Mouse (Mus musculus) neutrophil, adult 5-6 weeks (primary cell): Measurements from ENCODE around the gene Sptbn1. TPM values are rescaled to one million over a fixed set of nuclear protein-coding genes. Genes with fewer than 3 reads are reported as not detected.

Source experiments
- ATAC-seq: fragments of 151-379, 151-347 bp; 2 replicates; pipeline ENCODE4 v1.8.0; 2017; ENCODE audit warnings: mild to moderate bottlenecking, moderate TSS enrichment; ENCODE audit not compliant: insufficient number of reproducible peaks, poor library complexity, low FRiP score, severe bottlenecking; ENCODE audit errors: extremely low read depth
- total RNA-seq: library from RNA; stranded (forward); fragments of 200-1000 nt; gene quantifications from 2 replicates; pipeline ENCODE4 v1.2.3, GENCODE M21; 2017

The Sptbn1 gene
- total RNA-seq, 1 experiment from 2014 or later, result 147 TPM

DNA sequence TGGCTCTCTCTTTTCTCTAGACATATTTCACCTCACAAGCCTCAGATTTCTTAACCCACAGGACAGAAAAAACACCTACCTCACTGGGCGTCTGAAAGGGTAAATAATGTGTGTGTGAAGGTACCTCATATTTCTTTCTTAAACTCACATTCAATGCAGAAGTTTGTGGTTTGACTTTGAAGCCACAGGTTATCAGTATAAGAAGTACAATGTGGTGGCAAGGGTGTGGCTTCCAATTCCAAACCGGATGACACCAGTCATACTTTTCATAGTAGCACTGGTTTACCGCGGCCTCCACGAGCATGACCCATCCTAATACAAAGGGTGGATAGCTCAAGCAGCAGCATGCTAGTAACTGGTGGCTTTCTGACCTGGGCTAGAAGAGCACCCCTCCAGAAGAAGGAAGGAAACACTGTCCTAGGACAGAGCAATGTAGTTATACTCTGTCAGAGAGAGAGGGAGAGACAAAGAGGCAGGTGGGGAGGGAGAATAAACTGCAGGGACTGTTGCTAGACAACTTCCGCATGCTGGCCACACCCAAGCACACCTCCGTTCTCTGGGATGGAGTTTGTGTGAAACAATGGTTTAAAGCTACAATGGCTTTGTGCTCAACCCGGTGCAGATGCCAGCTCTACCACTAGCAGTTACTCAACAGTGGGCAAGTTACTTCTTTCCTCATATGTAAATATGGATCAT lies 85.1 kb downstream of the Sptbn1 start:
- peak; percentile 54 for ATAC-seq

DNA sequence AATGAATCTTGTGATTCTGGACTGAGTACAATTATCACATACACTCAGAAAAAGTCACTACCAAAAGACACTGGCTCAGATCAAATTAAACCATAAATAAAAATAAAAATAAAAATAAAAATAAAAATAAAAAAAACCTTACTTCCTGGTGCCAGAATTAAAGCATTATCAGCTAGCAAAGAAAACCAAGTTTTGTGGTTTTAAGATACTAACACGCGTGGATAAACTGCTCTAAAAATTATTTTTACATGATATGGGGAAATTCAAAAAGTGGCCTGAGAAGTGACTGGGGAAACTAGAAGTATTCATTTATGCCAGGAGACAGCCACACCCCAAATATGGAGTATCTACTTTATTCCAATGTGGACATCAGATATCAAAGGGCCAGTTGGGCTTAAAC lies 89.8 kb downstream of the Sptbn1 start:
- ATAC-seq, result no peak

DNA sequence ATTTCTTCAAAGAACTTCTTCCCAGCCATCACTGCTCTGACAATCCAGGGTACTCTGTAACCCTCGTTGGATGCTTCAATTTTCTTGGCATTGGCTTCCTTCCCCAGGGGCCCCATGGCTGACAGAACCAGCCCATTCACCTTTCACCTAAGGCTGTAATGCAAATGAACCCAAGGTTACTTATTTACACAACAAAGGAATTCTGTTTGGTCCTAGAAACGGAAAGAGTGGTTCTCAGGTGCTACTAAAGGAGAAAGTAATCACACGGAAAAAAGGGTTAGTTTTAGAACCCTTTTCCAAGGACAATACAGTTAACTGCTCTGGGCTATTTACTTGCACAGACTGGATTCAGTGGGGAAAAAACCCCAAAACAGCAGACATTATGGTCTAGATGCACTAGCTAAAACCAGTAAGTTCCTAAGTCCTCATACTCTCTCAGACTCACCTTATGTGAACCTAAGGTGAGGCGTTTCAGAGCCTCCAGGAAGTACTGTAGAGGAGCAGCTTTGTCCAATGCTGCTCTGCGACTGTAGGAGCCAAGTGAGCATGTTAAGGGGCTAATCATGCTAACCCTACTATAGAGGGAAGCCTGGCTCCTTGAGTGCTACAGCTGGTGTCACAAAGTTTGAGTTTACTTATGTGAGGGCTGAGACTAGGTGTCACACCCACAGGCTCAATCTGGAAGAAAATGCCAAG lies 90.7 kb downstream of the Sptbn1 start:
- no peak for ATAC-seq

DNA sequence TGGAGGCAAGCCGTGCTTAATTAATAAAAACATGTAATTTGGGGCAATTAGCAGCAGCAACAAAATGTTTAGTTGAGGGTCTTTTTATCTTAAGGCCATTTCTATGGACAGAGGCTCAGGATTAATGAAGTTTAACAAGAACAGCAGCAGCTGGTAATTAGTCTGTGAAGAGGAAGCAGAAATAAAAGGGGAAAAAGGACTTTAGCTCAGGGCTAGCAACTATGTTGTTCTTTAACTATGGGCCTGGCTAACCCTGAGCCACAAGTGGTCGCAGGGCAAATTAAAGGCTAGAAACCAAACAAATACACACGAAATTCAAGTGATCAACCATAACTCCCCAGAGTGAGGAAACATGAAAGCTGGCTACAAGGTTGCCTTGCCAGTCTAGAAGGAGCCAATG lies 91.9 kb downstream of the Sptbn1 start:
- ATAC-seq, result peak; percentile 16; the same call in 1 of the 2 replicates

DNA sequence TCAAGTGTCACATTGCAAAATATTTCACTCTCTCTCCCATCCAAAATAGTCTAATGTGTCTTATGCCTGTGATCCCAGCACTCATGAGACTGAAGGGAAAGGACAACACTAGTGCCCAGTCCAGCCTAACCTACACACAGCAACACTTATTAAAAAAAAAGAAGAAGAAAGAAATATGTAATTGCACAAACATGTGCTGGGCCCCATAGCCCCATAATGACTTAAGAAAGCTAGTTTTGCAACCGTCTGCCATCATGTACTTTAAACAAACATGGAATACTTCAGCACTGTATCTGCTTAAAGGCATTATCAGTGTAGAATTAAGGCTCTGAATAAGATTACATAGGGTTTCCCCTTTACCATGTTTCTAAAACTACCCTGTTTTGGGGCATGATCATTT lies 92.4 kb downstream of the Sptbn1 start:
- no peak for ATAC-seq

DNA sequence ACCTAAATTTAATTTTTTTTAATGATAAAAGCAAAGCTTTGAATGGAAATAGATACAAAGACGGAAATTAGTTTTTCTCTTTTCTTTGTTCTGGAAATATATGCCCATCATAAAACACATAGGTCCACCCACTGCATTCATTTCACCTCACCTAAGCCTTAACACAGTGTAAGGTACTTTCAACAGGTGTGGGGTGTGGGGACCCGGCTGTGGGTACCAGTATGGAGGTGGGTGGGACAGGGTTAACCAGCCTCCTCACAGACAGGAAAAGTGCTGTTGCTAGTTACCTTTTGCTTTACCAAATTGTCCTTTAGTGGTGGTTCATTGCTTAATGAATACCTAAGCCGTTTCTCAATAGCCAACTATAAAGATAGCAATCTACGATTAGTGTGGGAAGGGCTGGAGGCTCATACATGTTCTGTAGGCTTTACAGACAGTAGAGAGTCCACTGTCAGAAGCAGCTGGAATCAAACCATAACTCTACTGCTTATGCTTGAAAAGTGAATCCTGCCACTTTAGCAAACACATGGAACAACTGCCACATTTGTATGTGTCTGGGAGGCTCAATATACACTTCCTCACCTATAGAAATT lies 96.3 kb downstream of the Sptbn1 start:
- no peak for ATAC-seq

DNA sequence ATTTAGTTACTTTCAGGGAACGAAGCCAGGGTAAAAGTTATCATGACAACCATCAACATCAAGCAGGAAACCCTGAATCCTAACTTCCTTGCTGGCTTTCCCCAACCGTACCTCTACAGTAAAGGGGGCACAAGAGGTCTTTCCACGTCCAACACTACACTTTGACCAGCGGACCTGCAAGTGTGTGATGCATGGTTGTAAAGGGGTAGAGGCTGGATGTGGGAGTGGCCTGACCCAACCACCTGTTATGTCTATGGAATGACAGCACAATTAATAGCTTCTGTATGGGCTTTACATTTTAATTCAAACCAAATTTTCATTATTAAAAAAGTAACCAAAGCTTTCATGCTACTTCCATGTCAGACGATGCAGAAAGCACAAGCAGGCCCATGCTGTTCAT lies 96.8 kb downstream of the Sptbn1 start:
- no peak for ATAC-seq

DNA sequence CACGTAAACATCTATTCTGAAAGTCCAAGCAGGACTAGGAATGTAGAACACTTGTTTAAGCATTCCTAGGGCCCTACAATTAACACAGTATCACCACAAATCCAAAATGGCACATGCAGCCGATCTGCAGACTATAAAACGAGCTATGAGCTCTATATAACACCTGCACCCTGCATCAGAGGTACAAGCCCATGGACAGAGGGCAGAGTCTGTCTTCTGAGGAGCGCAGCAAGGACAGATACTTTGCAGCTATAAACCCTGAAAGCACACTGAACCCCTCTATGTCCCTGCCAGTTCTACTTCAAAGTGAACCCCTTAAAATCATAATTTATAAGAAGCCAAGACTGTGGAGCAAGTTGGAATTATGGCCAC lies 101.4 kb downstream of the Sptbn1 start:
- ATAC-seq, result no peak

DNA sequence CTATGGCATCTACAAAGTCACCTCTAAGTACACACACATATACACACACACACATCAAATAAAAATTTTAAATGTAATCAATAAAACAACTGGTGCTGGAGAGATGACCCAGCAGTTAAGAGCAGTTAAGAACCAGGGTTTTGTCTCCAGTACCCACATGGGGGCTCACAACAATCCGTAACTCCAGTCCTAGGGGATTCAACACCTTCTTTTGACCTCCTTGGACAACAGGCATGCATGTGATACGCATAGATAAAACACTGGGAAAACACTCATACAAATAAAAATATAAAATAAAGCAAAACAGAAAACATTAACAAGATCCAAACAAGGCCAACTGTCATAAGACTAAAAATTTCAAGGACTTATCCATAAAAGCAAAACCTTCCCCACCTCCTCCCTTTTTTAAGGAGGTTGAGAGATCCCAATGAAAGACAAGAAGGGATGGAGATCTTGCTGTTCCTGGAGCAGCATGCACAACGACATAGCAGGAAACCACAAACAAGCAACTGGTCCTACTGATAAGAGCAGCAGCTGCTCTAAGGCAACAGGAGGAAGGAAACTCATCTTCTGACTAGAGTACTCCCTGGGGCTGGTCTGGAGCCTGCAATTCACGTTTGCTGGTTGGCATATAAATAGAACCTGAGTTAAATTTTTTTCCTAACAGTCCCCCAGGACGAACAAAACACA lies 102.0 kb downstream of the Sptbn1 start:
- ATAC-seq, result 0 out of 2 replicates have a peak, but pooled peaks have one; percentile 19

DNA sequence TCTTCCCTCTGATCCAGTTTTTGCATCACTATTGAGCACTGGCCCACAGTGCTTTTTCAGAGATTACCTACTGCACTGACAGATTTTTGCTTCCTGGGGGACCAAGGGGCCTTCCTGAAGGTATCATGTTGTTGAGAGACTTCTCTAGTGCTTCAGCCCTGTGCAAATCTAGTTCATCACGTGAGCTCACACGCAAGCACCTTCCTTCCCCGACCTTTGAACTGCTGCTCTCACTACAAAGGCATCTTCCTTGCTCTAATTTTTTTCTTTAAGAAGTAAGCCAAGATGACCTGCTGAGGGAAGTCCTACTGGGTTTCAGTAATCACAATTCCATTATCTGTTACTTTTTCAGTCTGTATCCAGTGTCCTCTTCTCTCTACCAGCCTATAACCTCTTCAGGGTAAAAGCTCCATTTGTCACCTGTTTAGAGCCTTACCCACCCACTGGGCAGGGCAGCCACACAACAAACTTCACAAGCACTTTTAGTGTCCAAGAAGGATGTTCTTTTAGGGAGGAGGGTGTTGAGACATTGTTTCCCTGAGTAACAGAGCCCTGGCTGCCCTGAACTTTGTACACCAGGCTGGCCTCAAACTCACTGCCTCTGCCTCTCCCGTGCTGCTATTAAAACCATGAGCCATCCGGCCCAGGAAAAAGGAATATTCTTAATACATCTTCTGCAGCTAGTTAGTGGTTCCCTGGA lies 103.3 kb downstream of the Sptbn1 start:
- no peak for ATAC-seq

DNA sequence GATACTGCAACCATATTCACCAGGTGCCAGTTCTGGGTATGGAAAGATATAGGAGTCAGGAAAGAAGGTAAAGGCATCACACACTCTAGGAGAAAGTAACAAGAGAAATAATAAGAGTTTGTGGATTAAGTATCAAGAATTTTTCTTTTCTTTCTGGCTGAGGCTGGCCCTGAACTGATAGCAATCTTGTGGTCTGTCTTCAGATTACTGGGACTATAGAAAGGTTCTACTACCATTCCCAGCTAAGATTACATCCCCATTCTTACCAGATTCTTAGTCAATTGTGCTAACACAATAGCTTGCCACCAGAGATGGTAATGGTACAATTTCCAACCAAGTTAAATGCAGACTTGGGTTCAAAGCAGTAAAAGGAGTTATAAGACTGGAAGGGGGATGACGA lies 104.1 kb downstream of the Sptbn1 start:
- ATAC-seq, result no peak

DNA sequence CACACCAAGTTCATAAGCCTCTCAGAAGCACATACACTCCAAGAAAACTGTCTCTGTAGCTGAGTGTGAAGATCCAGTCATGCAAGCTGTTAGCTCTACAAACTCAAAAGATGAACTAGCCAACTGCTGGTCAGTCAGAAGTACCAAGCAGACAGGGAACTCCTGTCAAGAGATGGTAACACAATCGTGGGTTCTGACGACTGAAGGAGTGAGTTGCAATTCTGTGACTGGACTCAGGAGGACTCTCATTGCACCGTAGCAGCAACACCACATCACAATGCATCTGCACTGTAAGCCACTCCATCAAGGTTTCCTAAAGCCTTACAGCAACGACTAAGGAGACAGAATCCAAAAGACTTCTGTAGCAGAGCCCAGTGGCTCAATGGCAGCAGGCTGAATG lies 104.9 kb downstream of the Sptbn1 start:
- ATAC-seq, result no peak

DNA sequence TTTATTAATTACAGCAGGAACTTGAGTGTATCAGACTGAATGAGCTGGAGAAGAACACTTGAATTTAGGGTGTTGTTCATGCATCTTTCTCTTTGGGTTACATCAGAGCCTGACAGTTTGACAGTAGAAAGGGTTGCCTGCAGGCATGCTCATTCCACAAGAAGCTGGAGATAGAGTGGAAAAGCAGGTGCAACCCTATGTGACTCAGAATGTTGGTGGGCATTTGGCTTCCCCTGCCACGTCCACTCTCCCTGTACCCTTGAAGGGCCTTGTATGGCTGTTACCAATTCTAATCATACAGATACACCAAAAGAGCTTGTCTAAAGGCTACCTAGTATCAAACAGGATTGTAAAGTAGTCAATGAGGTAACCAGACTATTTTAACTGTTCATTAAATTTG lies 106.2 kb downstream of the Sptbn1 start:
- ATAC-seq, result no peak

DNA sequence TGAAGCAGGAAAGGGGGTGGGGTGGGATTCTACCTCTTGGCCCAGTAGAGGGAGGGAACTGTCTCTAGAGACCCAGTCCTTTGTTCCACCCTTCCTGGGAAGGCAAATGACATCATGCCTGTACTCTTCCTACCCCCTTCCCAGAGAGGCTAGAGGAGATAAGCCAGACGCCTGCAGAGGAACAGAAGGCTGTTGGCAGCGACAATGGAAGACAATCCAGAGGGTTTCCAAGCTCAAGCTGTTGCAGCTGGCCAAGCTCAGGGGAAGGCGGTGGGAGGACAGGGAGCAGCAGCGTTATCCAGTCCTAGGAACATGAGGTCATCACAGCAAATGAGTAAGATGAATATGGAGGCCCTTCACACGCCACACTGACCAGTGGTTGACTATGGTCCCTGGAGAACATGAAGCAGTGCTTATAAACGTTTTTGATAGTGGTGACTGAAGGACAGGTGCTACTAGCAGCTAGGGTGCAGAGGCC lies 106.8 kb downstream of the Sptbn1 start:
- ATAC-seq, result no peak

DNA sequence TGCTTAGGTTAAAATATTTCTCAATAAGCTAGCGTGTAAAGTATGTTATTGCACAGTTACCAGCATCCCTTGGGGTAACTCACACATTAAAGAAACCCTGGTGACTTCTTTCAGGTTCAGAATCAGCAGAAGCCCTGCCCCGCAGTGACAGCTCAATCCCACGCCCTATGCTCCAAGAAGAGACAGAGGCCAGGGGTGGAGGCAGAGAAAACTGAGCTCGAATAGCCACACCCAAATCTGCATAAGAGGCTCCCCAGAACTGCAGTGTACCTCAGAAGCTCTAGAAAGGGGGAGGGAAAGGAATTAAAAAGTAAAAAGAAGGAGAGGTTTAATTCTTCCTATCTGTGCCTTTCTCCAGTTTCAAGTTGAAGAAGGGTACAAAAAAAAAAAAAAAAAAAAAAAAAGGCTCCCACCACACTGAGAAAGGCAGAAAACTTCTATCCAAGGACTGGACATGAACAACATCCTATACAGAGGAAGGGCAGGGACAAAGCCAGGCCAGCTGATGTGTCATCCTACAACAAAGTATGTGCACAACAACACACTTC lies 107.3 kb downstream of the Sptbn1 start:
- no peak for ATAC-seq

DNA sequence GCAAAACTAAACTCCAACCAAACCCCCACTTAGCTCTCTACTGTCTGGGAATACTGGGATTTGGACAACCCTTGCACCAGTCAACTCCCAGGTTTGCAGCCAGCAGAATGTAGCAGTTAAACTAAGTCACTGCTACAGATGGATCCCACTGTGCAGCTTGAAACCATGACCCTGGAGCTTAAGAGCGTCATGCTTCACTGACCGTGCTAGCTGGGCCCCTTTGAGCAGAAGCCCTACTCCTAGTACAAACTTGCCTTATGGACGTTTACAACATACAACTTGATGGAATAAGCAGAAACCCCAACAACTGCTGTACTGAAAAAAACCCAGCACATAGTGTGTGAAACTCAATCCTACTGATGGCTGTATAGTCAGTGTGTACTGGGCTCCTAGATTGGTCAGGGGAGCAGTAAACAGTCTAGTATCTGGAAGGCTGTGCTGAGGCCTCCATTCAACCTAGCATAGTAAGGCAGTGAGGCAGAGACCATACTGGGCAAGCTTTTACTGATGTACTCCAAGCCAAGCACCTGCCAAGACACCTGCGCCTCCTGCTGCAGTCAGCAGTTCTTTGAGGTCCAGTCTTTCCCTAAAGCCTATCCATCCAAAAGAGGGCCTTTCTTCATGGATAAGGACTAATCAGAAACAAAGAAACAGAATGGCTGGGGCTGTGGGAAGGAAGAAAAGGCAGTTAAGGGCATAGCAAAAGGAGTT lies 108.3 kb downstream of the Sptbn1 start:
- ATAC-seq, result no peak

DNA sequence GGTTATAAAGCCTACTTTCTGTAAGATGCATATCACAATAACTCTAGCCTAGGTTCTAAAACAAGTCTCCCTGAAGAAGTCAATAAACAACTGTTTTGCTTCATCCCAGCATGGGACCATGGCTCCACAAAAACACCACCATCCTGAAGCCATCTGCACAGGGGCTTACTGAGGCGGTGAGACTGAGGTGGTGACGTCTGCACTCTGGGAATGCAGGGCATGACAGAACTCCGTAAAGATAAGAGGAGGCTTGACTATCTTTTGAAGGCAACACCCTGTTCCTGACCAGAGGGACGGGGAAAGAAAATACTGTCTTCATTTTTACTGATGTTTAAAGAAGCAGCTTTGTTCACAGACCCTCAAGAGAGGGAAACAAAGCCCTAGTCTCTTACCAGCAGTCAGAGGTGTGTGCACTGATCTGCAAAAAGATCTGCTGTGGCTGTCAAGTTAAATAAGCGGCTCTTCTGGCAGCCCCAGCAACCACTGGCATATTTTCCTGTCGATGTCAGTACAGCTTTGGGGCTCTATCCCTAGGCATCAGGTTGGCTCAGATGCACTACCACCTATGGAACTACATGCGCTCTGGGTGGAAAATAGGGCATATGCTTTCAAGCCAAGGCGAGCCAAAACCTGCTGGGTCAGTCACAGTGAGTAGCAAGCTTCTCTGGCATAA lies 109.8 kb downstream of the Sptbn1 start:
- no peak for ATAC-seq

DNA sequence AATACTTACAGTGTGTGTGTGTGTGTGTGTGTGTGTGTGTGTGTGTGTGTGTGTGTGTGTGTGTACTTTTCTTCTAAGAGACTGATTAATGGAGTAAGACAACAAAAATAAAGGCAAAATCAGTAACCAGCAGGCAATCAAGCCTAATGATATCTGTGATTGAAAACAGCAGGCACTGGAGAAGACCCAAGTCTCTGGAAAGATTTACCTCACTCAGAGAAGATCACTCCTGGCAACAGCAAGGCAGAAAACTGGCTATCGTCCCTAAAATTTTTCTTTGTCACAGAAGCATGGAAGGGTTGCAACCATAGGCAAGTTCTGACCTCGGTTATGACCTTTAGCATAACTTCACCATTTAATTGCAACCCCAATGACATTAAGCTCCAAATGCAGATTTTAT lies 112.1 kb downstream of the Sptbn1 start:
- no peak for ATAC-seq
